Mouse (Mus musculus) neutrophil, adult 5-6 weeks (primary cell): ENCODE measurements at regions not wholly inside any gene's neighbourhood (a gene's known extent, or its start where the extent isn't known, plus 50 kb on each side); places are given as distances from the start of the nearest gene placed in this dataset.

Source experiments
- ATAC-seq: fragments of 151-379, 151-347 bp; 2 replicates; pipeline ENCODE4 v1.8.0; 2017; ENCODE audit warnings: mild to moderate bottlenecking, moderate TSS enrichment; ENCODE audit not compliant: insufficient number of reproducible peaks, poor library complexity, low FRiP score, severe bottlenecking; ENCODE audit errors: extremely low read depth

DNA sequence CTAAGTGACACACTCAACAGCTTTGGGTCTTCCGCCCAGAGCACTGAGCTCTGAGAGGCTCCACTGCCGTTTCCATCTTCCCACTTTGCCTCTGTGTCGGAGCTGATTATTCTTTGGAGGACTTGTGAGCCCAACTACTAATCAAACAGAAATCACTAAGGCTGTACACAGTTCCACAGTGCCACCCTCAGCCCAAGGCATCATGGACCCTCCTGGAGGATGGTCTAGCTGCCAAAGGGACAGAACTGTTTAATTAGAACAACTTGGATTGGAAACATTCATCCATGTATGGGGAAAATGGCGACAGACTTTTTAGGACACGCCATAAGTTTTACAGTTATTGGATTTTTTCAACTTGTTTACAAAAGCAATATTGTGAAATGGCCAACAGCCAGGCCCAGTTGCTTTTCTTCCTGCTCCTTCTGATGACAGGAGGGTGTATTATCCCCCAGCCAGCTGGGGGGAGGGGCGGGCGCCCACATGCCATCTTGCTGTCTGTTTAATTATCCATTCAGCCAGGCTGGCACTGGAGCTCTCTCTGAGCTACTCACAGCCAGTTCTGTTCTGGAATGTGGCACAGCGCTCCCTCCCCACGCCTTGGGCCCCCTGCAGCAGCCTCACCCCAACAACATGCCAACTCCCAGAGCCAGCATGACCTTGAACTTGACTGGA, 98.4 kb upstream of the Smad3 start:
- no peak for ATAC-seq

DNA sequence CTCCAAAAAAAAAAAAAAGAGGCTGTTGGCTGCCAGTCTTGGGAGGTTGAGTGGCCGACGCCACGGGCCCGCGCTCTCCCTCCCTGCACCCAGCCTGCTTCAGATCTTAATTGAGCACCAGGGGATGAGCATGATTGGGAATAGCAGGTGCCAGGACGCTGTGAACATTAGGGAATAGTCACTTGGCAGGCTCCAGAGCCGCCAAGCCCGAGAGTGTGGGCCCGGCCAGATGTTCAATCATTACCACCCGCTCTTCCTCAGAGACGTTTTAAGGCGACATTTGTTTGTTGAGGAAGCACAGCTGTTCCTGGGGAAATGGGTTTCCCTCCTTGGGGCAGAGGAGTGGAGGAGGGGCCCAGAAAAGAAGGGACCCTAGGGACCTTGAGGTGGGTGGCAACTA, 94.0 kb upstream of the Smad3 start:
- no peak for ATAC-seq

DNA sequence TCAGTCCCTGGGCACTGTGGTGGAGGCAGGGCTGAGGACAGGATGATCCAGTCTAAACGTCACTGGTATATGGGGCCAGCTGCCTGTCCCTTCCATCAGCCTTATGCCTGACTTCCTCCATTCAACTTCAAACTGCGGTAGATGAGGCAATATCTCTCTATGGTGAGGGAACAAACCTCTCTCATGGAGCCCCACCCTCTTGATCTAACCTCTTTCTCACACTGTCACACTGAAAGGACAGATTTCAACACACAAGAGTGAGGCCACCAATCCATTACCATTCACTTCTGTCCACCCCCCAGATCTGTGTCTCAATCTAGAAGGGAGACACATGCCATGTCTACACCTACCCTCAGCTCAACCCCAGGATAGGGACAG, 92.5 kb upstream of the Smad3 start:
- peak; percentile 35; the same call in 1 of the 2 replicates for ATAC-seq

DNA sequence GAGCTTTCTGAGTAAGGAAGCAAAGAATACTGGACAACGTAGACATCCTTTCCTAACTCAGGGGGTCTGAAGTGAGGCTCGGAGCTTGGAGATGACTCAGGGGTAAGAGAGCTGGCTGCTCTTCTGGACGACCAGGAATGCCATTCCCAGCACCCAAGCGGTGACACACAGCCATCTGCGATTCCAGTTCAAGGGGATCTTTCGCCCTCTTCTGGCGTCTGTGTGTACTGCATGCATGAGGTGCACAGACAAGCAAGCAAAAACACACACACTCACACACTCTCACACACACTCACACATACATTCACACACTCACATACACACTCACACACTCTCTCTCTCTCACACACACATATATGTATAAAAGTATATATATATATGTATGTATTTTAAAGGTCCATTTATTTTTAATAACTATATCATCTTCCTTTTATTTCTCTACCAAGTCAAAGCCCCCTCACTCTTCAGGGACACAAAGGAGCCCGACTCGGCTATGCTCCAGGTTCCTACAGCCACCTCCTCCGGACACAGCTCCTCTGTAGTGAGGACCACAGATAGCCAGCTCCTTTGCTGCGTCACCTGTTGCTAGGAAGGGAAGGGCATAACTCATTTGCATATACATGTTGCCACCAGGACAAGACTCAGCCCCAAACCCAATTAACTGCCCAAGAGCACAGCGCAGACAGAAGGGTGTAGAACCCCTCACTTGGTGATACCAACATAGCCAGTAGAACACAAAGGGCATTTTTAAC, 91.9 kb upstream of the Smad3 start:
- ATAC-seq, result no peak

DNA sequence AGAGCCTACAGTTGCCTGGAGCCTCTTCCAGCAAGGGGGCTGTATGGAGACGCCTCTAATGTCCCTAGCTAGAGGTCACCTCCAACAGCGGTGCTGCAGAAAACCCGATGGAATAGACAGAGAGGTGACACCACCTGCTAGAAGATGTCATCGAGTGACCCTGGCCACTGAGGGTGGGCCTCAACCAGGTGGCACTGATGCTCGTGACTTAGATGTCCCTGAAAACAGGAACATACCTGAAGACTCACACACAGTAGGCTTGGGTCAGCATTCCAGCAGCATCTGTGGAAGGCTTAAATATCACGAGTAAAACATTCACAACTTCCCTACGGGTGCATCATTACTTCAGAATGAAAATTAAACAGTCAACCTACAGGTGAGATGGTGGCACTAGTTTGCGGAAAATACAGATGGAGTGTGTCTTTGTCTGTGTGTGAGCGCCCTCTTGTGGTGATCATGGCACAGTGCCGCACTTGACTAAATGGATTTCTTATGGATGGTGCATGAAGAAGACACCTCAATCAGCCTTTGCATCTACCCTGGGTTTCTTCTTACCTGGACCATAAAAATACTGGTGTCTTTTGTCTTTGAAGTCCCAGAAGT, 86.2 kb upstream of the Smad3 start:
- peak; percentile 68 for ATAC-seq

DNA sequence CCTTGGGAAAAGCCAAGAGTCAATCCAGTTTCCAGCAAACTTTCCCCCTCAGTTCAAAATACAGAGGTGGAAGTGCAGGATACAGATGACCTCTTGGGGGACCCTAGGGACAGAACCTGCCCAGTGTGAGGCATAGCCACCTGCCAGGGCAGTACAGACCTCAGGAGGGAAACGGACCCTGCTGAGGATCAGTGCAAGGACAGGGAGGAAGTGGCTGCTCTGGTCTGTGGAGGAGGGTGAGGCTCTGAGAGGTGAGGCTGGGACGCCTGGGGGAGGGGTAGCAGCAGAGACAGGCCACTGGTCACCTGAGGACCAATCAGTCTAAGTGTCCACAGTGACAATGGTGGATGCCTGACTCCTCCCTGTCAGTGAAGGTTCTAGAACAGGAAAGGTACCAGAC, 85.6 kb upstream of the Smad3 start:
- ATAC-seq, result no peak

DNA sequence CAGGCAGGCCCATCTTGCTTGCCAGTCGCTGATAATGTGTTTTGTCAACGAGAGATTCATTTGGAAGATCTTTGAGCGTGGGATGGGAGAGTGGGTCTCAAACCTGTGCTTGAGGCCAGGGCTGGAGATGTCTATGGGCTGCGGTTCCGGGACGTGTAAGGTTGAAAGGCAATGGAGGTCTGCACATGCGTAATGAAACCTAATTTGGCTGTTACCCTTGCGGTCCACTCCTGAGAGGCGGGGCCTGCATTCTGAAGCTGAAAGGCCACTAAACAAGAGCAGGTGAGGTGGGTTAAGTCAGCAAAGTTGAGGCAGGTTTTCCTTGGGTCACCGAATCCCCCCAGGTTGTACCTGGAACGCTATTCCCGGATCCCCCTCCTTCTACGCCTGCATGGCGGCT, 83.3 kb upstream of the Smad3 start:
- no peak for ATAC-seq

DNA sequence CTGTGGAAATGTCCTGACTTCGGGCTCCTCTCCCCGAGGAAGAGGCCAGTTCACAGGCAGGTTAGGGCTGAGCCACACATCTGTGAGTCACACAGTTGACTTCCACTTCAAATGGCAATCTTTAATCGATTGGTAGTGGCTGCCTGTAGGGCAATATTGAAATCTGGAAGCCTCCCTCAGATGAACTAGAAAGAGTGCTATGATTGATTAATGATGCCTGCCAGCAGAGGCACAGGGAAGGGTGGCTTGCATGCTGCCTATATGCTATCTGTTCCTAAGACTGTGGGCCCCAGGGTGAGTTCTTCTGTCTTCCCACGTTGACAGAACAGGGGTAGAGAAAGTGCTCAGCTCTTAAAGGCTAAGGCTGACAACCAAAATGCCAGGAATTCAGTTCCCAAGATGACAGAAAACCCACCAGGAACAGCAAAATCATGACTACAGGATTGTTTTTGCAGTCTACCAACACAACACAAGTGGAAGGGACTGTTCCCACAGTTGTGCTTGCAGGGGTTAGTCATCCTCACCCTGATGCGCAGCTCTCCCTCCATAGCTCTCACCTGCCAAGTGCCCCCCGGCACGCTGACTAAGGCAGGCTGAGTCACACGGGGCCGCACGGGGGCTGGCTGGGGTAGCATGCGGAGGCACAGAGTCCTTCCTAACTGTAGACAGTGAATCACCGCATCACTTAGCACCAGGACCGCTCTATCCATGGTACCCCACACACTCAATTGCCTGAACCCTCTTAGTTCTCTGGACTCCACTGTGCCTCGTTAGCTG, 81.4 kb upstream of the Smad3 start:
- ATAC-seq, result no peak

DNA sequence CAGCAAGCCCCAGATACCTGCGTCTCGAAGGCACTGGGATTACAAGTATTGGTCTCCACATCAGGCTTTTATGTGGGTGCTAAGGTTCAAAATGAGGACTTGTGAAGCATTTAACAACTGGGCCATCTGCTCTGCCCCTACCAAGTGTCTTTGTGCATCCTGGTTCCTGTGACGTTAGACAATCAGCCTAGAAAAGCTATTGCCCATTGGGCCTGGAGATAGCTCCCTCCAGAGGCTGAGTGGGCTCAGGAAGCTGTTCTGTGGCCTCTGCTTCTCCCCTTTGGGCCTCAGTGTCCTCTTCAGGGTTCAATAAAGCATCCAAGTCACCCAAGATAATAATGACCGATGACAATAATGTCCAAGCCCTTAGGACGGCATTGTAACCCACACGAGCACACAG, 79.8 kb upstream of the Smad3 start:
- no peak for ATAC-seq

DNA sequence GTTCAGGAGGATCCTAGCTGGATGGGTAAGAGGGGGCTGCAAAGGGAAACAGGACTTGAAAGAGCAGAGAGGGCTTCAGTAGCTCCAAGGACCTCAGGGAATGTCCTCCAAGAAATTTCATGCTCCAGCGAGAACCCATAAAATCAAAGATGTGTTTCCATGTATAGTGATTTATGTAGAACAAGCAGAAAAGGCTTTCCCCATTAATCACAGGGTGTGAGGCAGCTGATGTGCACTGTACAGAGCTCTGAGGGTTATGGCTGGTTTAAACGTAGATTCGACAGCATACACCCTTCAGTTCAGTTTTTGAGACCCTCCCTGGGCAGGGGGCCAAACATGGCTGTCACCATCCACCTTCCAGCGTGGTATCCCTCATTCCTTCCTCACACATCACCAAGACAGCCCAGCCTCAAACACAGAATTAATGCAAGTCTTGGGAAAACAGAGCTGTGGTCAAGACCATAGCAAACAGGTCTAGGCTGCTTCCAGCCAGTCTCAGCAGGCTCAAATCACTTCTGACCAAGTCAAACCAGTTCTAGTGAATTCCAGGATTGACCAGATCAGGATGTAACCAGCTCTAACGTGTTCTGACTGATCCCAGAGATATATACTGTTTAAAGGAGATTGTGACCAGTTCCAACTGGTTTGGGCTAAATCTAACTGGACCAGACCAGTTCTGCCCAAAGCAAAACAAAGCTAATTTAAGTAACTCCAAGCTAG, 78.9 kb upstream of the Smad3 start:
- no peak for ATAC-seq

DNA sequence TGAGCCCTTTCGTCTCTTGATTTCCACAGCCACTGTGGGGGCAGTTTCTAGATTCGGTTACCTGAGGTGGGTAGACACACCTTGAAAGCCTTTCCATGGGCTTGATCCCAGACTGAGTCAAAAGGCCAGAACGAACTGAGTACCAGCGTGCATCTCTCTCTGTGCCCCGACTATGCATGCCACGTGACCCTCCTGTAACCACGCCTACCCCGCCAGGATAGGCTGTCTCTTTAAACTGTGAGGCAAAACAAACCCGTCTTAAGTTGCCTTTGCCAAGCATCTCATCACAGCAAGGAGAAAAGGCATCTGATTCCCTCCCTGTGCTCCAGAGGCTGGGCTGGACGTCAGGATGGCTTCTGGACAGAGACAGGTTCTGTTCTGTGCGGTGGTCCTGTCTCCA, 78.2 kb upstream of the Smad3 start:
- ATAC-seq, result no peak

DNA sequence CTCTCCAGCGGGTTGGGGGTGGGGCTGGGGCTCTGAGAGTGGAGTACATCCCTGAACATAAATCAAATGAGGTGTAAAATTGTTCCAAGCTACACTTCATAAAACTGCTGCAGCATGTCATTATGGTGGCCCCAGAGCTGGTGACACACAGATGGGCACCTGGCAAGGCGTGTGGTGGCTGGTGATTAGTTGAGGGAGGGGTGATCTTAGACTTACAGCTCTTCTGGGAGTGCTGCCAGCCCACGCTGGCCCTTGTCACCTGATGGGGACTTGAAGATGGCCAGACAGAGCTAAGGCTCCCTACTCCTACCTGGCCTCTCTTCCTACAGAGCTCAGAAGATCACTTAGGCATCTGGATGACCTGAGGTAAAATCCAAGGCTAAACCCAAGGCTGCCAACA, 76.6 kb upstream of the Smad3 start:
- ATAC-seq, result no peak

DNA sequence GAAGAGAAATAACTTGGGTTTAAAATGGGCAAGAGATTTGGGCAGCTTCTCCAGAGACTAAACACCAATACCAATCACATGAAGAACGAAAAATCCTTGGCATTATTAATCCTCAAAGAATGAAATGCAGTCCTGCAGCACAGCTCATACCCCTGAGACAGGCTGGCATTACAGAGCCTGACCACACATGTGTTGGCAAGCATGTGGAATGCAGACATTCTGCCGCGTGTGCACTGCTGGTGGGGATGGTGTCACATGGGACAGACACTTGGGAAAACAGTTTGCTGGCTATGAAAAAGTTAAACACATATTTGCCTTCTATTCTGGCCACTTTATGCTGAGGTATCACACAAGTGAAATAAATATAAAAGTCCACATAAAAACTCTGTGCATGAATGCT, 60.4 kb upstream of the Smad3 start:
- ATAC-seq, result no peak

DNA sequence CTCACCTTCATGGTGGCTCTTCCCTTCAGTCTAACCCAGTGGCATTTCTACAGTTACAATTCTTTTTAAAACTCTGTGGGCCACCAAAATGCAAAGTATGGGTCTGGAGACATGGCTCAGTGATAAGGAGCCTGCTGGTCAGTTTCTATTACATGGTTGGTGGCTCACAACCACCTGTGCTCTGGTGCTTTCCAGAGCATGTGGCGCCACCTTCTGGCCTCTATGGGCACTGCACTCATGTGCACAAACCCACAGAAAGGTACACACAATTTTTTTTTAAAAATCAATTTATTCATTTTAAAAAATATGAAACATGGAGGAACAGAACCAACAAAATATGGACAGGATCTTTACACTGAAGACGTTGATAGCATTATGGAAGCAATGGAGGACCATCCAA, 58.7 kb upstream of the Smad3 start:
- peak; percentile 56; the same call in 1 of the 2 replicates for ATAC-seq

DNA sequence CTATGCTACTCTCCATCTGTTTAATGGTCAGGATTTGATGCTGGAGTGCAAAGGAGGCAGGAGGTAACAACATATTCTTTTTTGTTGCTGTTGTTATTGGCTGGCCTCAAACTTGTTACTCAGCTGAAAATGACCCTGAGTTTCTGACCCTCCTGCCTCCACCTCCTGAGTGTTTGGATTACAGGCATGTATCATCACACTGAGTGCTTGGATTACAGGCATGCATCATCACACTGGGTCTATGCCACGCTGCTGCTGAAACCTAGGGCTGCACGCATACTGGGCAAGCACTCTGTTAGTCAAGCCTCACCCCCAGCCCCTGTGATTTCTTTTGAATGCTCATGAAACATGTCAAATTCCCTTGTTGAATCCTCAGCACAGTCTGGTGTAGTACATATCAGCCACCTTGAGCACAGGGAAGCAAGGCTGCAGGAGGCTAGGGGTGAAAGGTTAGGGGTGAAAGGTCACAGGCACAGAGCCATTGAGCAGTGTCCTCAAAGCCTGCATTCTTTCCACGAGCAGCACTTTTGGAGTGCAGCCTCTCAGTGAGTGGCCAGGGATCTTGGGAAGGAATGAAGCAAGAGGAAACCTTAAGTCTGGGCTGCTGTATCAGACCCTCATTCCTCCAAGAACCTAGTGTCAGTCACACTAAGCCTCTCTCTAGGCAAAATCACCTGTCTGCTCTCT, 52.2 kb upstream of the Smad3 start:
- no peak for ATAC-seq
